Mouse (Mus musculus) limb, embryonic 14.5 days (tissue): ENCODE measurements around the gene Ckap2. TPM values are rescaled to one million over a fixed set of nuclear protein-coding genes. Genes with fewer than 3 reads are reported as not detected.

Source experiments
- ATAC-seq: fragments of 200-750 bp; cut with Nextera tagmentation; 2 replicates; pipeline ENCODE4 v1.8.0; 2017; ENCODE audit warnings: low read depth, moderate number of reproducible peaks, moderate TSS enrichment; ENCODE audit not compliant: low FRiP score
- DNase-seq: peaks from one replicate; pipeline ENCODE4 v3.0.0-alpha.2; 2015; ENCODE audit warnings: low spot score
- H3K27ac ChIP-seq: fragments of 300-500 bp; sonication (generic); replicated peaks from 2 replicates; pipeline ENCODE4 v1.5.1; 2014; ENCODE audit warnings: low read depth, mild to moderate bottlenecking, low read length, moderate library complexity, mixed read lengths
- H3K27me3 ChIP-seq: fragments of 300-500 bp; sonication (generic); 2 replicates; pipeline ENCODE4 v1.6.1; 2014; ENCODE audit warnings: low read length, mixed read lengths; ENCODE audit not compliant: control insufficient read depth, insufficient read depth
- H3K36me3 ChIP-seq: fragments of 300-500 bp; sonication (generic); 2 replicates; pipeline ENCODE4 v1.6.1; 2014; ENCODE audit warnings: mild to moderate bottlenecking, low read length, moderate library complexity, mixed read lengths; ENCODE audit not compliant: control insufficient read depth, insufficient read depth
- H3K4me1 ChIP-seq: fragments of 300-500 bp; sonication (generic); 2 replicates; pipeline ENCODE4 v1.6.1; 2014; ENCODE audit warnings: antibody characterized with exemption, low read length, mixed read lengths; ENCODE audit not compliant: control insufficient read depth, insufficient read depth
- H3K4me2 ChIP-seq: fragments of 300-500 bp; sonication (generic); replicated peaks from 2 replicates; pipeline ENCODE4 v1.6.1; 2014; ENCODE audit warnings: low read depth, mild to moderate bottlenecking, low read length, moderate library complexity; ENCODE audit not compliant: severe bottlenecking
- H3K4me3 ChIP-seq: fragments of 300-500 bp; sonication (generic); replicated peaks from 2 replicates; pipeline ENCODE4 v1.5.1; 2014; ENCODE audit warnings: low read length
- H3K9ac ChIP-seq: fragments of 300-500 bp; sonication (generic); 2 replicates; pipeline ENCODE4 v1.6.1; 2014; ENCODE audit warnings: mild to moderate bottlenecking, low read depth, low read length, moderate library complexity; ENCODE audit not compliant: severe bottlenecking
- H3K9me3 ChIP-seq: fragments of 300-500 bp; sonication (generic); 2 replicates; pipeline ENCODE4 v1.6.1; 2016; ENCODE audit warnings: low read length; ENCODE audit not compliant: control insufficient read depth
- POLR2A ChIP-seq: fragments of 200-500 bp; IDR thresholded peaks from 2 replicates; pipeline ENCODE4 v1.8.0; 2012; ENCODE audit warnings: inconsistent platforms, mild to moderate bottlenecking, moderate library complexity, borderline replicate concordance; ENCODE audit not compliant: insufficient read depth, insufficient read length; ENCODE audit errors: extremely low read depth
- WGBS: fragments of 180-500 bp; shearing (Covaris S2); extraction: QIAGEN DNeasy Blood & Tissue Kit; methylation state at CpG from one replicate; pipeline ENCODE4 v1.1.7; 2014; 5-methylcytosine and 5-hydroxymethylcytosine counted together
- polyA plus RNA-seq, 2 experiments: library from polyadenylated mRNA; depleted of rRNA in 1 of 2; stranded (reverse) in 1 of 2; unstranded in 1 of 2; fragments of >200 nt; fragmentation: Nextera tagmentation in 1 of 2; extraction: Ambion mirVana in 1 of 2; gene quantifications; 2 replicates each; pipeline versions ENCODE4 v1.2.1 to v1.2.3; 2012 to 2014

Gene Ckap2
- polyA plus RNA-seq, 2 experiments: 36.7 to 40.3 TPM

DNA sequence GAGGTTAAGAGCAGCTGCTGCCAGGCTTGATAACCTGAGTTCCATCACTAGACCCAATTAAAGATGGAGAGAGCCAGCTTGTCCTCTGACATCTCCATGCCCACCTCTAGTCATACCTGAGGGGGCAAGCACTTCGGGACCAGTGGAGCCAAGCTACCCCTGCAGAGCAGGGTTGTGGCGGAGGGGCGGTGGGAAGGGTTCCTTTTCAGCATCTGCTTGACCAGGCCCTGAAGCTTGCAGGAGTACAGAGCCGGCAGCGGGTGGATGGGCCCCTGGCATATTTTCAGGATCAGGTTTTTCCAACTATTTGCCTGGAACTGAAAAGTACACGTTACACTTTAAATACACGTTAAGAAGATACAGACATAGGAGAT is 37.3 kb downstream of the Ckap2 start:
- Histone ChIP-seq H3K27ac (no peak overlapping the region), H3K4me3 (no peak overlapping the region), H3K4me2 (no peak overlapping the region), H3K9me3 (no peaks in the 10 kb centered on the region), H3K9ac (no peak overlapping the region), H3K27me3 (no peaks in the 10 kb centered on the region), H3K4me1 (no peaks in the 10 kb centered on the region), H3K36me3 (peaks cover 3% of the 10 kb centered on the region; the same call in 1 of the 2 replicates)
- TF ChIP-seq POLR2A: no peak
- ATAC-seq (no peak), DNase-seq (no peak)
- 83% methylated on average over 7 of the region's 7 CpGs for WGBS

DNA sequence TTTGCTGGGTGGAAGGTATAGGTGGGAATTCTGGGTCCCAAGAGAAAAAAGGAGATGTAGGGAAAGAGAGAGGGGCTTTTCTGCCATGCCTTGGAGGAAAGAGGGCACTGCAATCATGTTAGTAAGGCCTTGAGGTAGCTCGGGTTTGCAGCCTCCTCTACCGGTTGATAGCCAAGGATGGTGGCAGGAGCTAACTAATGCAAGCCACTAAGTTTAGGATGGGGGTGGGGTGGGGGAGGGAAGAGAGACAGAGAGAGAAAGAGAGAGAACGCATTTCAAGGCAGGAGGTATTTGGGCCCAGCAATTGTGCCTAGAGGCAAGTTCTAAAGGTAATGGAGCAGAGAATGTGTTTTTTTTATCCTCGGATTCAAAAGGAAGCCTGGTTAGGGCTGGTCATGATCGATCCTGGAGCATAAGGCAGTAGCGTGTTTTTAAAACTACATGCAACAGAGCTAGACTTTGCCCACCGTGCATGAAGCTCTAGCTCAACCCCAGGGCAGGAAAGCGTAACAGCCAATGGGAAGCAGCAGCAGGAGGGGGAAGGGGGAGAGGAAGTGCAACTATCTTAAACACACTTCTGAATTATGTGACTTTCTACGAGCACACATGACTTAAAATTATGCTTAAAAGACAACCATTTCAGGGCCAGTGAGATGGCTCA is 37.8 kb downstream of the Ckap2 start:
- no peaks in the 10 kb centered on the region for H3K27me3 ChIP-seq
- H3K36me3 ChIP-seq: peaks cover 3% of the 10 kb centered on the region; the same call in 1 of the 2 replicates
- 72% methylated on average over 9 of the region's 9 CpGs for WGBS
- H3K4me2 ChIP-seq: no peak overlapping the region
- ATAC-seq (no peak), DNase-seq (no peak)
- no peaks in the 10 kb centered on the region for H3K4me1 ChIP-seq
- TF ChIP-seq POLR2A: no peak
- no peak overlapping the region for H3K9ac ChIP-seq
- no peaks in the 10 kb centered on the region for H3K9me3 ChIP-seq
- H3K4me3 ChIP-seq: no peak overlapping the region
- no peak overlapping the region for H3K27ac ChIP-seq

DNA sequence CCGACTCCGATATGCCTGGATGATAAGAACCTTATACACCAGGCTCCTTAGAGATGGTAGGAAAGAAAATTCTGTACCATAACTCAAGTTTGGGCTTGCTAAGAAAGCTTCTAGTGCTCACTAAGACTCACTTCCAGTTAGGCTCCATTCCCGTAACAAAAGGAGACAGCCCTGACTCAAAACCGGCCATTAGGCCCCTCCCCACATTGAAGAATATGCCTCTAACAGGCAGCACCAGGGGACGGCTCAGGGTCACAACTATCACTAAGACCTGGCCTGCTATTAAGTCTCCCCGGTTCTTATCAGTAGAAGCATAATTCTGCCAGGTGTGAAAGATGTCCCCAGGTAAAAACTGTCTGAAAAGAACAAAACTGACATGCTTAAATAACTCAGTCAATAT is 39.8 kb downstream of the Ckap2 start:
- no peaks in the 10 kb centered on the region for H3K27me3 ChIP-seq
- no peak for ATAC-seq
- no peaks in the 10 kb centered on the region for H3K9me3 ChIP-seq
- no peaks in the 10 kb centered on the region for H3K4me1 ChIP-seq
- 83% methylated on average over 6 of the region's 6 CpGs for WGBS
- no peak overlapping the region for H3K4me3 ChIP-seq
- no peak for DNase-seq
- no peak overlapping the region for H3K4me2 ChIP-seq
- TF ChIP-seq POLR2A: no peak
- H3K9ac ChIP-seq: no peak overlapping the region
- H3K27ac ChIP-seq: no peak overlapping the region
- H3K36me3 ChIP-seq: peaks cover 8% of the 10 kb centered on the region; the same call in 1 of the 2 replicates

DNA sequence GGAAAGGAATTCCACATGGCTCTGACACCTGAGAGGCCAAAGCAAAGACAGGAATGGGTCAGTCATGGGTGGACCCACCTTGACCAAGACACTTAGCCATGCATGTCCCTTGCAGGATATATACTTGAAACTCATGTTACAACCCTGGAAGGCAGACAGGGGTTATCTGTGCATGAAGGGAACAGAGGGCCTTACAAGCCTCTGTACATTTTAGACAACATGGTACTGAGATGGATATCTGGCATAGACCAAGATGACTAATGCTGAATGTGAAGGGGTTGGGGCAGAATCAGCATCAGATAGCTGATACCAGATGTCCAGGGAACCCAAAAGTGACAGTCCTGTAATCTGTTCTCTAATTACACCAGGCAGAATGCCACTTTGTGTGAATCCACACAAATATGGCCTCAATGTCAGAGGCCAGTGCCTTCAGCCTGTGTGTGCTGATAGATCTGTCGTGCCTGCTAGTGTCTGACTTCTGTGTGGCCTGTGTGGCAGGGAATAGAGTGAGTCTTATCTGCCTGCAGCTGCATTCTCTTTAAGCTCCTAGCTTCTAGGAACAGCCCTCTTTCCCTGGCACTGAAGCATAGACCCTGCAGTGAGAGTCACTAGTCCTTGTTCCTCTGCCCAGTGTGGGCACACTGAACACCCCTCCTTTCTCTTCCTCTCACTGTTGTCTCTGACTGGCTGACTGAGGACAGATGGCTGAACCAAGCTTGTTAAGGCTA is 41.7 kb downstream of the Ckap2 start:
- Histone ChIP-seq H3K9me3 (no peaks in the 10 kb centered on the region), H3K36me3 (peaks cover 8% of the 10 kb centered on the region; the same call in 1 of the 2 replicates), H3K9ac (no peak overlapping the region), H3K27me3 (no peaks in the 10 kb centered on the region), H3K27ac (no peak overlapping the region), H3K4me1 (no peaks in the 10 kb centered on the region), H3K4me2 (no peak overlapping the region), H3K4me3 (no peak overlapping the region)
- DNase-seq: no peak
- no peak for ATAC-seq
- no peak for TF ChIP-seq POLR2A
- 94% methylated on average over 1 of the region's 1 CpGs for WGBS

DNA sequence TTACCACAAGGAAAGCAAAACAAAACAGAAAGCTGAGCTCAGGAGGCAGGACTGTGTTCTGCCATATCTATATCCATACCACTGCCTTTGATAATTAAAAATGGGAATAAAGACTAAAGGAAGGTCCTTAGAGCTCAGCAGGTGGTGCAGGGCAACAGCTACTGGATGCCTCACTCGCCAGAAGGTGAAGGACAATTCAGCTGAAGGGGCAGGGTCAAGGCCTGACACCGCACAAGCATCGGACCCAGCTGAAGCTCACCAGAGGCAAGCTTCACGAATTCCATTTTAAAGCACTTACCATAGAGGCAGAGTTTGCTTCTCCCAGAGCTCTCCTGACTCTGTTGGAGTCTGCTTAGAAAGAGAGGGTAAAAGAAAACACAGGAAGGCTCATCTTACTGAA is 43.0 kb downstream of the Ckap2 start:
- WGBS: 84% methylated on average over 4 of the region's 4 CpGs
- Histone ChIP-seq H3K4me2 (no peak overlapping the region), H3K27me3 (no peaks in the 10 kb centered on the region), H3K36me3 (0 out of 2 replicates have a peak, but pooled peaks cover 5% of the 10 kb centered on the region), H3K4me3 (no peak overlapping the region), H3K9ac (no peak overlapping the region), H3K27ac (no peak overlapping the region), H3K4me1 (no peaks in the 10 kb centered on the region), H3K9me3 (no peaks in the 10 kb centered on the region)
- no peak for ATAC-seq
- DNase-seq: no peak
- no peak for TF ChIP-seq POLR2A
